Mouse (Mus musculus): ENCODE measurements around the gene Olfr482.

The Olfr482 gene

GRCm38 (mm10) chr7:108097486-108097885, at the start of gene Olfr482:
Gene Olfr482 (minus strand): TSS chr7:108097586.
- no peak for DNase-seq (ENCODE audit: low spot score)

GRCm38 (mm10) chr7:108127349-108127748, 30.0 kb upstream of the Olfr482 start, which contains the start of gene Olfr484:
Gene Olfr484 (minus strand): TSS chr7:108127449.
- DNase-seq (ENCODE audit: low spot score) = no peak

GRCm38 (mm10) chr7:108121416-108121815, 24.0 kb upstream of the Olfr482 start:
- no peak for DNase-seq (ENCODE audit: low spot score)

- DNase-seq (ENCODE audit: low spot score) = no peak
Measured at GRCm38 (mm10) chr7:108120681-108121080, 23.3 kb upstream of the Olfr482 start.

GRCm38 (mm10) chr7:108100549-108100948, 3.2 kb upstream of the Olfr482 start, which contains the start of gene Olfr483:
Gene Olfr483 (plus strand): TSS chr7:108100849.
- DNase-seq (ENCODE audit: low spot score) = no peak

- no peak for DNase-seq (ENCODE audit: low spot score)
Measured at GRCm38 (mm10) chr7:108079555-108079954, 17.8 kb downstream of the Olfr482 start, which contains the start of gene Olfr481. Gene Olfr481 (plus strand): TSS chr7:108079855.

- DNase-seq (ENCODE audit: low spot score) = no peak
Measured at GRCm38 (mm10) chr7:108067246-108067645, 30.1 kb downstream of the Olfr482 start, which contains the start of gene Olfr480. Gene Olfr480 (minus strand): TSS chr7:108067346.

GRCm38 (mm10) chr7:108050393-108050792, 47.0 kb downstream of the Olfr482 start, which contains the start of gene Olfr479:
Gene Olfr479 (plus strand): TSS chr7:108050693.
- DNase-seq (ENCODE audit: low spot score) = no peak

Data from layer of hippocampus, adult 11-12 months (tissue).